Mouse (Mus musculus) 3134 (cell line): ENCODE results near the gene Acsf2.

Source experiments
- DNase-seq: peaks from one replicate; pipeline ENCODE4 v3.0.0-alpha.2; 2011; ENCODE audit warnings: low spot score; ENCODE audit not compliant: insufficient read length; ENCODE audit errors: extremely low read depth

The Acsf2 gene

GRCm38 (mm10) chr11:94548888-94549690 is 52.6 kb downstream of the Acsf2 start, which contains the start of gene Rsad1:
TSS of gene Rsad1 (minus strand) at chr11:94549255.
- DNase-seq, result peak; percentile 97

- DNase-seq, result peak; percentile 76
These were observed 53.5 kb downstream of the Acsf2 start for GRCm38 (mm10) chr11:94548041-94548784.

- no peak for DNase-seq
These were observed 54.4 kb downstream of the Acsf2 start for GRCm38 (mm10) chr11:94547271-94547670.

GRCm38 (mm10) chr11:94546381-94546780 is 55.3 kb downstream of the Acsf2 start:
- no peak for DNase-seq

- no peak for DNase-seq
These were observed 57.2 kb downstream of the Acsf2 start for GRCm38 (mm10) chr11:94544422-94544821.

- peak; percentile 75 for DNase-seq
These were observed 57.7 kb downstream of the Acsf2 start for GRCm38 (mm10) chr11:94543932-94544331.

- DNase-seq, result peak; percentile 59
These were observed 58.3 kb downstream of the Acsf2 start for GRCm38 (mm10) chr11:94543344-94543743.

- DNase-seq, result no peak
These were observed 59.3 kb downstream of the Acsf2 start for GRCm38 (mm10) chr11:94542400-94542799.

GRCm38 (mm10) chr11:94539761-94540160 is 61.9 kb downstream of the Acsf2 start:
- DNase-seq, result no peak

- peak; percentile 24 for DNase-seq
These were observed 62.9 kb downstream of the Acsf2 start for GRCm38 (mm10) chr11:94538733-94539292.

GRCm38 (mm10) chr11:94533171-94533570 is 68.5 kb downstream of the Acsf2 start:
- DNase-seq, result no peak

GRCm38 (mm10) chr11:94528879-94529278 is 72.8 kb downstream of the Acsf2 start:
- DNase-seq, result no peak

GRCm38 (mm10) chr11:94526171-94526879 is 75.3 kb downstream of the Acsf2 start:
- DNase-seq, result no peak

- no peak for DNase-seq
These were observed 80.3 kb downstream of the Acsf2 start, which contains the start of gene Mycbpap for GRCm38 (mm10) chr11:94521219-94521843. TSS of gene Mycbpap (minus strand) at chr11:94521742.

- DNase-seq, result no peak
These were observed 88.2 kb downstream of the Acsf2 start for GRCm38 (mm10) chr11:94513452-94513851.

- no peak for DNase-seq
These were observed 92.7 kb downstream of the Acsf2 start for GRCm38 (mm10) chr11:94508976-94509375.
